20 mouse cellular contexts compared by ENCODE assay signal in the genomic region with DNA sequence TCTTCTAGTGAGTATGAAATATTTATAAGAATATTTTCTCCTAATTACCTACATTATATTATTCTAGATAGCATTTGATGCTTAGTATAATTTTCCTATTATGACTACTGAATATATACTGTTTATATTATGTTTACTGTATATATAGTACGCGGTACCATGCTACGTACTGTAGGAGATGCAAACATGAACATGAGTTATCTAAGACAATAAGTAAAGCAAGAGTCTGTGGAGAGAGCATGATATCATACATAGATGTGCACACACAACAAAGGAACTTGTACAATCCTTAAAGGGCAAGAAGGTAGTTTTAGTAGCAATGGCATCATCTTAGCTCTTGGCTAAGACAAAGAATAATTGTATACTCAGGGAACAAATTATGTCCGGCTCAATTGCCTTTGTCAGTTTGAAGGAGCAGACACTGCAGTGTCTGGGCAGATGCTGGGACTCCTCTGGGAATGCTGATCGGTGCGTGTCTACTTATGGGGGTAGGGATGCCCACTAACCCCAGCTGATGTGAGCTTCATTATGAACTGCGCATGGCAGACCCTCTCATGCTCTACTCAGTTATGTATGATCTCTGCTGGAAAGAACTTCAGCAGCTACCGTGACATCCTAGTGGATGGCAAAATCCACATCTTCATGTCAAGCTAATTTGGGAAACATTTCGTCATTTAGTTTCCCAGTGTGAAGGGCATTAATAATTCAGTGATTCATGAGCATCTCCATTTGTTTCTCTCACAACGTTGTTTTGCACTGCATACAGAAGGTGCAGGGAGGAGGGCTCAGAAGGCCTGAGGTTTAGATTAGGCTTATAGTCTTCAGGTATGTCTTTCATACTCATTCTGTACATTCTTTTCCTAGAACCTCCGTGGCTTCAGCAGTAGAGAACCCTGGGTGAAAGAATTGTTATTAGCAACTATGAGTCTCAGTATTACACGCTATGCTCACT.
DNase-seq lines count a peak whose midpoint lies in the region; ATAC-seq and TF ChIP-seq lines count a peak whose summit lies in the region.
"Had no signal": no experiment of that assay in that cellular context is flagged by ENCODE, and none has a peak within 500 bp of the region (broad histone marks: within the 10 kb centered on the region; RNA-seq: fewer than 3 reads in every experiment).

No protein-coding gene starts in this region.

- no peak overlapping the region for H3K27ac ChIP-seq in forebrain, embryonic 16.5 days (ENCODE audit: low read length)
- no peak overlapping the region for H3K27ac ChIP-seq in forebrain, embryonic 15.5 days (replicated peaks)
- peak overlapping the region; percentile 40; the same call in 1 of the 2 replicates for H3K27ac ChIP-seq in hindbrain, embryonic 10.5 days
- no peak overlapping the region for H3K27ac ChIP-seq in hindbrain, postnatal 0 days
- peak overlapping the region; percentile 70 for H3K27ac ChIP-seq in neural tube, embryonic 13.5 days (replicated peaks)
- H3K27ac ChIP-seq: heart, adult 2 months; stomach, embryonic 15.5 days had no signal

- no peak for DNase-seq in hindbrain, embryonic 10.5 days (ENCODE audit: low spot score)
- no peak for DNase-seq in hindbrain, postnatal 0 days (ENCODE audit: low spot score)
- no peak for DNase-seq in lung, postnatal 4 days
- no peak for DNase-seq in T-cell, adult 2 months (ENCODE audit: low spot score)
- DNase-seq: adrenal gland, postnatal 14 days; cerebellum, adult 9-10 months; gastrocnemius, postnatal 10 days; heart, adult 2 months; kidney, adult 9 months; kidney, postnatal 36 days; liver; liver, postnatal 0 days; lung, postnatal 14 days; right cerebral cortex, adult 18-20 months; thymus, adult 2 months had no signal

- no peak overlapping the region for H3K9ac ChIP-seq in forebrain, embryonic 16.5 days (replicated peaks; ENCODE audit: low read depth, low read length)
- no peak overlapping the region for H3K9ac ChIP-seq in forebrain, embryonic 15.5 days (replicated peaks)
- H3K9ac ChIP-seq in hindbrain, postnatal 0 days (replicated peaks; ENCODE audit: low read length): no peak overlapping the region
- H3K9ac ChIP-seq in neural tube, embryonic 13.5 days: no peak overlapping the region
- H3K9ac ChIP-seq: liver, postnatal 0 days; stomach, embryonic 15.5 days had no signal

- peaks cover 3% of the 10 kb centered on the region for H3K4me1 ChIP-seq in forebrain, embryonic 16.5 days (replicated peaks; ENCODE audit: control insufficient read depth, insufficient read depth, low read length)
- no peaks in the 10 kb centered on the region for H3K4me1 ChIP-seq in forebrain, embryonic 15.5 days
- 0 out of 2 replicates have a peak, but pooled peaks cover 3% of the 10 kb centered on the region for H3K4me1 ChIP-seq in hindbrain, embryonic 10.5 days (replicated peaks)
- H3K4me1 ChIP-seq in hindbrain, postnatal 0 days (ENCODE audit: insufficient read depth, low read length): no peaks in the 10 kb centered on the region
- peaks cover 17% of the 10 kb centered on the region; the same call in 1 of the 2 replicates for H3K4me1 ChIP-seq in neural tube, embryonic 13.5 days (replicated peaks)
- H3K4me1 ChIP-seq: stomach, embryonic 15.5 days had no signal

- 66% methylated on average over 12 of the region's 12 CpGs for WGBS in forebrain, embryonic 16.5 days
- 69% methylated on average over 12 of the region's 12 CpGs for WGBS in forebrain, embryonic 15.5 days
- WGBS in hindbrain, embryonic 10.5 days: 80% methylated on average over 12 of the region's 12 CpGs
- WGBS in hindbrain, postnatal 0 days: 53% methylated on average over 12 of the region's 12 CpGs
- WGBS in neural tube, embryonic 13.5 days: 55% methylated on average over 12 of the region's 12 CpGs

- no peaks in the 10 kb centered on the region for H3K36me3 ChIP-seq in forebrain, embryonic 16.5 days (ENCODE audit: control insufficient read depth, insufficient read depth)
- H3K36me3 ChIP-seq in forebrain, embryonic 15.5 days: no peaks in the 10 kb centered on the region
- H3K36me3 ChIP-seq in hindbrain, embryonic 10.5 days: no peaks in the 10 kb centered on the region
- no peaks in the 10 kb centered on the region for H3K36me3 ChIP-seq in hindbrain, postnatal 0 days (ENCODE audit: insufficient read depth, low read length)
- no peaks in the 10 kb centered on the region for H3K36me3 ChIP-seq in neural tube, embryonic 13.5 days
- H3K36me3 ChIP-seq: stomach, embryonic 15.5 days had no signal

- 0 out of 2 replicates have a peak, but pooled peaks have one; percentile 36 for ATAC-seq in forebrain, embryonic 16.5 days
- ATAC-seq in forebrain, embryonic 15.5 days (replicated peaks): no peak
- peak; percentile 66 for ATAC-seq in hindbrain, postnatal 0 days
- ATAC-seq in neural tube, embryonic 13.5 days (ENCODE audit: low read depth): peak; percentile 64
- ATAC-seq in erythroblast, adult 5-6 weeks (replicated peaks; ENCODE audit: low FRiP score, poor library complexity, severe bottlenecking): no peak
- ATAC-seq: liver, postnatal 0 days had no signal

- no peak overlapping the region for H3K4me2 ChIP-seq in forebrain, embryonic 16.5 days (ENCODE audit: low read length)
- H3K4me2 ChIP-seq in forebrain, embryonic 15.5 days (replicated peaks): no peak overlapping the region
- no peak overlapping the region for H3K4me2 ChIP-seq in hindbrain, postnatal 0 days (ENCODE audit: low read depth, low read length)
- H3K4me2 ChIP-seq in neural tube, embryonic 13.5 days: no peak overlapping the region
- H3K4me2 ChIP-seq: stomach, embryonic 15.5 days had no signal

- no peaks in the 10 kb centered on the region for H3K27me3 ChIP-seq in forebrain, embryonic 16.5 days (replicated peaks; ENCODE audit: control insufficient read depth, insufficient read depth, low read length)
- H3K27me3 ChIP-seq in forebrain, embryonic 15.5 days: no peaks in the 10 kb centered on the region
- H3K27me3 ChIP-seq in hindbrain, embryonic 10.5 days (ENCODE audit: insufficient read depth, poor library complexity, severe bottlenecking): no peaks in the 10 kb centered on the region
- no peaks in the 10 kb centered on the region for H3K27me3 ChIP-seq in hindbrain, postnatal 0 days (ENCODE audit: insufficient read depth, low read length)
- H3K27me3 ChIP-seq in neural tube, embryonic 13.5 days: no peaks in the 10 kb centered on the region
- H3K27me3 ChIP-seq: stomach, embryonic 15.5 days had no signal

- TF ChIP-seq CTCF in hindbrain, postnatal 0 days (IDR thresholded peaks at IDR 0.05; ENCODE audit: low read depth): no peak

- H3K9me3 ChIP-seq in forebrain, embryonic 16.5 days (ENCODE audit: control insufficient read depth, low read length): no peaks in the 10 kb centered on the region
- no peaks in the 10 kb centered on the region for H3K9me3 ChIP-seq in forebrain, embryonic 15.5 days
- no peaks in the 10 kb centered on the region for H3K9me3 ChIP-seq in hindbrain, embryonic 10.5 days
- no peaks in the 10 kb centered on the region for H3K9me3 ChIP-seq in hindbrain, postnatal 0 days (ENCODE audit: low read length)
- no peaks in the 10 kb centered on the region for H3K9me3 ChIP-seq in neural tube, embryonic 13.5 days
- H3K9me3 ChIP-seq: stomach, embryonic 15.5 days had no signal

- H3K4me3 ChIP-seq in forebrain, embryonic 16.5 days (replicated peaks; ENCODE audit: low read length): no peak overlapping the region
- H3K4me3 ChIP-seq in forebrain, embryonic 15.5 days: no peak overlapping the region
- no peak overlapping the region for H3K4me3 ChIP-seq in hindbrain, embryonic 10.5 days
- no peak overlapping the region for H3K4me3 ChIP-seq in hindbrain, postnatal 0 days (ENCODE audit: low read length)
- H3K4me3 ChIP-seq in neural tube, embryonic 13.5 days: no peak overlapping the region
- H3K4me3 ChIP-seq: heart, adult 2 months; stomach, embryonic 15.5 days had no signal

Comparison
In these comparisons a context has a peak if more than half of its experiments do, and no peak if none do; other contexts are left out.
1. ATAC-seq: peak in forebrain, embryonic 16.5 days (single experiment), hindbrain, postnatal 0 days (single experiment) and neural tube, embryonic 13.5 days (single experiment); none in forebrain, embryonic 15.5 days (single experiment) and erythroblast, adult 5-6 weeks (single experiment).
2. H3K27ac ChIP-seq: peak in hindbrain, embryonic 10.5 days (single experiment) and neural tube, embryonic 13.5 days (single experiment); none in forebrain, embryonic 16.5 days (single experiment), forebrain, embryonic 15.5 days (single experiment) and hindbrain, postnatal 0 days (single experiment).